Mouse (Mus musculus) heart, embryonic 16.5 days (tissue): Measurements from ENCODE around the gene Tiam1. TPM values are rescaled to one million over a fixed set of nuclear protein-coding genes. Genes with fewer than 3 reads are reported as not detected.
A peak's percentile ranks its signal among the peaks of the same experiment; 100 is the strongest.

ENCODE experiments used
- ATAC-seq: fragments of 200-750 bp; cut with Nextera tagmentation; replicated peaks from 2 replicates; pipeline ENCODE4 v1.8.0; 2017; ENCODE audit warnings: moderate number of reproducible peaks; ENCODE audit not compliant: insufficient read depth, low FRiP score; ENCODE audit errors: extremely low read depth
- H3K27ac ChIP-seq: fragments of 300-500 bp; sonication (generic); 2 replicates; pipeline ENCODE4 v1.5.1; 2014; ENCODE audit warnings: mild to moderate bottlenecking, low read length, control low read depth, moderate library complexity
- H3K27me3 ChIP-seq: fragments of 300-500 bp; sonication (generic); 2 replicates; pipeline ENCODE4 v1.6.1; 2014; ENCODE audit warnings: low read length, mixed read lengths; ENCODE audit not compliant: control insufficient read depth, insufficient read depth
- H3K36me3 ChIP-seq: fragments of 300-500 bp; sonication (generic); 2 replicates; pipeline ENCODE4 v1.6.1; 2014; ENCODE audit not compliant: control insufficient read depth, insufficient read depth
- H3K4me1 ChIP-seq: fragments of 300-500 bp; sonication (generic); 2 replicates; pipeline ENCODE4 v1.6.1; 2014; ENCODE audit warnings: low read length, mixed read lengths; ENCODE audit not compliant: control insufficient read depth, insufficient read depth
- H3K4me2 ChIP-seq: fragments of 300-500 bp; sonication (generic); 2 replicates; pipeline ENCODE4 v1.6.1; 2014; ENCODE audit warnings: low read depth, mild to moderate bottlenecking, control low read depth, low read length
- H3K4me3 ChIP-seq: fragments of 300-500 bp; sonication (generic); 2 replicates; pipeline ENCODE4 v1.5.1; 2014; ENCODE audit warnings: mild to moderate bottlenecking, control low read depth, low read length
- H3K9ac ChIP-seq: fragments of 300-500 bp; sonication (generic); 2 replicates; pipeline ENCODE4 v1.6.1; 2014; ENCODE audit warnings: low read length, control low read depth
- H3K9me3 ChIP-seq: fragments of 300-500 bp; sonication (generic); replicated peaks from 2 replicates; pipeline ENCODE4 v1.6.1; 2016; ENCODE audit warnings: low read length; ENCODE audit not compliant: control insufficient read depth
- WGBS: fragments of 180-500 bp; shearing (Covaris S2); extraction: QIAGEN DNeasy Blood & Tissue Kit; methylation state at CpG from one replicate; pipeline ENCODE4 v1.1.7; 2014; 5-methylcytosine and 5-hydroxymethylcytosine counted together
- polyA plus RNA-seq: library from polyadenylated mRNA; unstranded; fragments of >200 nt; fragmentation: Nextera tagmentation; extraction: Ambion mirVana; gene quantifications from 2 replicates; pipeline ENCODE4 v1.2.1, GENCODE M21; 2015

The Tiam1 gene
- polyA plus RNA-seq, 1 experiment from 2014 or later, result 9.4 TPM

DNA sequence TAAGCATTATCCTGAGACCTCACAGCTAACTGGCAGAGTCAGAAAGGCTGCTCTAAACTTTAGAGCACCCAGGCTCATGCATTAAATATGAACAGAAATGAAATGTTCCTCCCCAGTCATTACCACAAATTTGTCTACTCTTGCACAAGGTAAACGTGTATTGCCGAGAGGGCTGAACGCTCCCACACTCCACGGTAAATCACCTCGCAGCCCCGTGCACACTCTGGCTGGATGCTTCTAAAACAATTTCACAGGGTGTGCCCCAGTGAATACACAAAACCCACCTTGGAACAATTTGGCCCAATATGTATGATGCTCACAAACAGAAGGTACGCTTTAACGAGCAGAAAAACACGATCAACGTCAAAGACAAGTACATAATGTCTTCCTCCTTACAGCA is 185.5 kb downstream of the Tiam1 start:
- peaks cover 12% of the 10 kb centered on the region for H3K4me1 ChIP-seq
- H3K9me3 ChIP-seq, result no peaks in the 10 kb centered on the region
- no peak overlapping the region for H3K27ac ChIP-seq
- H3K36me3 ChIP-seq, result peaks cover 2% of the 10 kb centered on the region; the same call in 1 of the 2 replicates
- ATAC-seq, result no peak
- H3K27me3 ChIP-seq, result 0 out of 2 replicates have a peak, but pooled peaks cover 7% of the 10 kb centered on the region
- H3K4me2 ChIP-seq, result no peak overlapping the region
- no peak overlapping the region for H3K4me3 ChIP-seq
- no peak overlapping the region for H3K9ac ChIP-seq
- WGBS, result 81% methylated on average over 10 of the region's 10 CpGs

DNA sequence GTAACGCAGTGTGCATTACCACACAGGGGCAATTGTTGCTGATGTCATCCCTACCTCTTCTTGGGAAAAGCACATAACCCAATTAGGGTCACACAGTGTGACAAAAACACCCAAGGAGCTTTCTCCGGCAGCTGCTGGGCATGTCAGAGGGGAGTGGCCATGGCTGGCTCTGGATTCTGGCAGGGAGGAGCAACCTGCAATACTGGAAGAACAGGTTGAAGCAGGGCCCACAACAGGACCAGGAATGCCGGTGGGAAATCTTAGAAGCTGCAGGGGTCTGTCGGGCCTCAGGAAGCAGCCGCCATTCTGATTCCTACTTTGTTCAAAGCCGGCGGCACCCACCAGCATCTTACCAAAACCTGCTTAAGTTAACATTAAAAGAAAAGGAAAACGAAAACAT is 189.0 kb downstream of the Tiam1 start:
- no peak for ATAC-seq
- H3K4me3 ChIP-seq, result no peak overlapping the region

DNA sequence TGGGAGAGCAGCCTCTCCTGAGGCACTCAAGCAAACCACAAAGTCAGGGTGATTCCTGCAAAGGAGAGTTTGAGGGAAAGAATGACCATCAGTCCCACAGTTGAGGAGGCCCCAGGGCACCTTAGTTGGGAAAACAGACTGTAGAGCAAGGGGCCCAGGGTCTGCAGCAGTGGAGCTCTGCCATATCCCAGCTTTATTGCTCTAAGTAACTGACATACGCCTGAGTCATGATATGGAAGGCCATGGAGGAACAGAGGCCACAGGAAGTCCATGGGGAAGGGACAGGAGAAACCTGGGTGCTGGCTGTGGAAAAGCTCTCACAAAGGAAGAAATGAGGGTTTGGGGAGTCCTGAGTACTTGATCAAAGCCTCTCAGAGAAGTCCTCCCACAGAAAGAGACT is 189.5 kb downstream of the Tiam1 start:
- Histone ChIP-seq H3K4me2 (no peak overlapping the region), H3K36me3 (peaks cover 2% of the 10 kb centered on the region; the same call in 1 of the 2 replicates), H3K9ac (no peak overlapping the region), H3K4me3 (no peak overlapping the region), H3K27ac (no peak overlapping the region), H3K27me3 (no peaks in the 10 kb centered on the region), H3K4me1 (no peaks in the 10 kb centered on the region; the same call in 1 of the 2 replicates), H3K9me3 (no peaks in the 10 kb centered on the region)
- WGBS, result 88% methylated on average over 1 of the region's 1 CpGs
- no peak for ATAC-seq

More for the DNA sequence above, 189.0 kb downstream of the Tiam1 start:
- Histone ChIP-seq H3K4me1 (no peaks in the 10 kb centered on the region; the same call in 1 of the 2 replicates), H3K27ac (no peak overlapping the region), H3K9ac (no peak overlapping the region), H3K36me3 (peaks cover 2% of the 10 kb centered on the region; the same call in 1 of the 2 replicates), H3K4me2 (no peak overlapping the region), H3K27me3 (0 out of 2 replicates have a peak, but pooled peaks cover under 1% of the 10 kb centered on the region), H3K9me3 (no peaks in the 10 kb centered on the region)
- 73% methylated on average over 8 of the region's 8 CpGs for WGBS

DNA sequence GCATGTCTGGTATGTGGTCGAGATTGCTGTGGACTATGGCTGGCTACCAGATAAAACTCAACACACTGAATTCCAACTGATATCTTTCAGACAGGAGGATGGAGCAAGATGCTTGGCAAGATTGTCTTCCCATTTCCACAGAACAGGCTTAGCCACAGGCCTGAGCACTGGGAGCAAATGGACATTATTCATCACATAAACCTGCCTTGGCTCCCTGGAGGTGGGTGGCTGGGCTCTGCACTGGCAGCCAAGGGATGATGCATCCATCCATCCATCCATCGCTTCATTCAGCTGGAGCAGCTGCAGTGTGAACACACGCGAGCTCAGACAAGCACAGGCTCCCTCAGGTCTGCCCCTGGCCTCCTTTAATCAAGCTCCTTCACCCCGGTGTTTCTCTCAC is 190.7 kb downstream of the Tiam1 start:
- H3K27me3 ChIP-seq, result no peaks in the 10 kb centered on the region
- H3K9ac ChIP-seq, result no peak overlapping the region
- 65% methylated on average over 5 of the region's 5 CpGs for WGBS
- H3K27ac ChIP-seq, result no peak overlapping the region
- H3K4me1 ChIP-seq, result no peaks in the 10 kb centered on the region
- no peak overlapping the region for H3K4me2 ChIP-seq
- H3K9me3 ChIP-seq, result no peaks in the 10 kb centered on the region
- peaks cover 2% of the 10 kb centered on the region; the same call in 1 of the 2 replicates for H3K36me3 ChIP-seq
- ATAC-seq, result no peak
- H3K4me3 ChIP-seq, result no peak overlapping the region

DNA sequence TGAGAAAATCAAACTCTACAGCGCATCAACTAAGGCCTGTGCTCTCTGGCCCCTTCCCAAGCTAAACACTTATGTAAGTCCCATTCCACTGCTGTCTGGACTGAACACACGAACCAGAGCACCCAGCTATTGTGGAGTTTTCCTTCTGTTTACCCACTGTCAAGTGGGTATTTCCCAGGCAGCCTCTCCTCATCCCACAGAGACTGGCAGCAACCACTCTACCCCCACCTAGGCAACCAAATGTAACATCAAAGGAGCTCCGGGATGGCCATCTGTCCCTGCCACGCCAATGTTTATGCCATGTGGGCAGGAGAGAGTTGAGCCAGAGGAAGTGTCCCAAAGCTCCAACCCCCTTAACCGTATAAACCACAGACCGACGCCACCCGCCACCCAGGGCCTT is 192.8 kb downstream of the Tiam1 start:
- Histone ChIP-seq H3K9ac (no peak overlapping the region), H3K27ac (no peak overlapping the region), H3K4me1 (no peaks in the 10 kb centered on the region), H3K4me3 (no peak overlapping the region), H3K36me3 (peaks cover 2% of the 10 kb centered on the region; the same call in 1 of the 2 replicates), H3K9me3 (no peaks in the 10 kb centered on the region), H3K27me3 (no peaks in the 10 kb centered on the region), H3K4me2 (no peak overlapping the region)
- ATAC-seq, result peak; percentile 49; the same call in 1 of the 2 replicates
- 69% methylated on average over 8 of the region's 8 CpGs for WGBS

DNA sequence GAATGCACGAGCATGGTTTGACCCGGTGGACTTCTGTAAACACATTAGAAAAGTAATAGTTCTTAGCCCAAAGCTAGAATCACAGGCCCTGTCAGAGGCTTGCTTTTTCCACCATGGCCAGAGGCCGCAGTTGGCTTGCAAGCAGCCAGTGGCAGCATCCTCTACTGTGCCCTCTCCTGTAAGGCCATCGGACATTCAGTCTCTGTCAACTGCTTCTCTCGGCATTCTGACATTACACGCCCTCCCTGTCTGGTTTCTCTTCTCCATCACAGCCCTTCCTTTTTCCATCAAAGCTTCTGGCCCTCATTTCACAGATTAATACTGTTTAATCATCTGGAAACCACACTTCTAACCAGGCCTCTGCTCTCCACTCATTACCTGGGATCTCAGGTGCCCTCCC is 193.3 kb downstream of the Tiam1 start:
- no peaks in the 10 kb centered on the region for H3K27me3 ChIP-seq
- H3K9ac ChIP-seq, result no peak overlapping the region
- 72% methylated on average over 6 of the region's 6 CpGs for WGBS
- H3K9me3 ChIP-seq, result no peaks in the 10 kb centered on the region
- no peak for ATAC-seq
- peaks cover 2% of the 10 kb centered on the region; the same call in 1 of the 2 replicates for H3K36me3 ChIP-seq
- H3K4me3 ChIP-seq, result no peak overlapping the region
- H3K4me1 ChIP-seq, result no peaks in the 10 kb centered on the region
- no peak overlapping the region for H3K4me2 ChIP-seq
- H3K27ac ChIP-seq, result no peak overlapping the region

DNA sequence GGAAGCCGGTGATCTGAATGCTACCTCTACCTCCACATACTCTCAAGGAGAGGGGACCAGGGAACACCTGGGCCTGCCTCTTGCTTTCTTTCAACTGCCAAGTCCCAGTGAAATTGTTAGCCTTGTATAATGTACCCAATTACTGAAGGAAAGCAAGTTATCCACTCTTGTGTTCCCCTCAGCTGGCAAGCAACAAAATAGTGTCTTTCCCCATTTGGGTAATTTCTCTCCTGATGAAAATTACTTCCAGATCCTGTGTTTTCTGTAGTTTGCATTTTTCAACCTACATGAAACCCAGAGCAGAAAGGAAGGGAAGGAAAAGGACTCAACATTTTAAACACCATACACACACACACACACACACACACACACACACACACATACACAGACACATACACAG is 195.5 kb downstream of the Tiam1 start:
- Histone ChIP-seq H3K9me3 (no peaks in the 10 kb centered on the region), H3K4me3 (no peak overlapping the region), H3K36me3 (no peaks in the 10 kb centered on the region), H3K4me2 (no peak overlapping the region), H3K9ac (no peak overlapping the region), H3K4me1 (peaks cover 9% of the 10 kb centered on the region), H3K27me3 (no peaks in the 10 kb centered on the region), H3K27ac (no peak overlapping the region)
- ATAC-seq, result no peak
- WGBS, result 88% methylated on average over 1 of the region's 1 CpGs

DNA sequence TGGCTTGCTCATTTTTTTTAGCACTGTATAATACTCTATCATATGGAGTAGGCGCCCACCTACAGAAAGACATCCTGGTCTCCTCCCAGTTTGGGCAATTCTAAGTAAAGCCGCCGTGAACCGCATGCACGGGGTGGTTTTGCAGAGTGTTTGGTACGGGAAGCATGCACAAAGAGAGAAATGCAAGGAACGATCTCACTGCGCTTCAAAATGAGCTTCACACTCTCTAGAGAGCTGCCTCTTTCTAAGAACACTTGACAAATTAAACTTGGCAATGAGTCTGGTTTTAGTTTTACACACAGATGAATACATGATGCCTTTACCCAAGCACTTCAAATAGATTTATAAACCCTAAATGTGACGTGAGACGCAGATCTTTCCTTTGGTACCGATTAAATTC is 196.8 kb downstream of the Tiam1 start:
- ATAC-seq, result no peak
- H3K27me3 ChIP-seq, result no peaks in the 10 kb centered on the region
- H3K36me3 ChIP-seq, result no peaks in the 10 kb centered on the region
- no peak overlapping the region for H3K4me2 ChIP-seq
- peaks cover 9% of the 10 kb centered on the region for H3K4me1 ChIP-seq
- no peak overlapping the region for H3K27ac ChIP-seq
- no peak overlapping the region for H3K4me3 ChIP-seq
- H3K9me3 ChIP-seq, result no peaks in the 10 kb centered on the region
- WGBS, result 92% methylated on average over 11 of the region's 11 CpGs
- no peak overlapping the region for H3K9ac ChIP-seq

DNA sequence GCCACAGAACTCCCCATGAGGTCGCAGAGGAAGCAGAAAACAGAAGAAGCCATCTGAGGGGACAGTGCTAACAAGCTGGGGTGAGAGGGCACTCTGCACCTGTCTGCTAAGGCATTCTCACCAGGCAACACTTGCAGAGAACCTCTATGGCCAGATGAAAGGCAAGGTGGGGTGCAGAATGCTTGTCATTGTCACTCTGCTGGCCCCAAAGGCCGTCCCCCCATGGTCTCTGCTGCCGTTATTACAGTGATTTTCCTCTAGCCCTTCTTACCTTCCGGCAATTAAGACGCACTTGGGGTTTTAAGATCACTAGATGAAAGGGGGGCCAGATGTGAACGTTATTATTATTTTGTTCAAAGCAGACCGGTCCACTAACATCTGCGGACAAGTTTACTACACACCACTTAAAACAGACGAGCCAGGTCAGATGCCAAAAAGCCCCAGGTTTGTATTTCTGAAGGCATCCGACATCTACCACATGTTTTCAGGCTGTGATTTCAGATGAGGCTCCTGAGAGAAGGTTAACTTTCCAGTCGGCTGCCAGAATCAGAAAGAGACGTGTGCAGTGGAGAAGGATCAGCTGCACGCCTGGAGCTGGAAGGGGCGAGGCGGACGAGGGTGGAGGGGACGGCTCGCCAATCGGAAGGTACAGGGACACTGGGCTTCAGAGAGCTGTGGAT is 198.8 kb downstream of the Tiam1 start:
- H3K36me3 ChIP-seq, result no peaks in the 10 kb centered on the region
- no peak overlapping the region for H3K4me3 ChIP-seq
- 65% methylated on average over 19 of the region's 19 CpGs for WGBS
- H3K4me1 ChIP-seq, result peaks cover 9% of the 10 kb centered on the region
- no peak overlapping the region for H3K9ac ChIP-seq
- no peak overlapping the region for H3K4me2 ChIP-seq
- no peak for ATAC-seq
- H3K27ac ChIP-seq, result no peak overlapping the region
- H3K27me3 ChIP-seq, result no peaks in the 10 kb centered on the region
- H3K9me3 ChIP-seq, result peaks cover 8% of the 10 kb centered on the region
